Mouse (Mus musculus) limb, embryonic 12.5 days (tissue): ENCODE measurements around the gene Mpp6. TPM values are rescaled to one million over a fixed set of nuclear protein-coding genes. Genes with fewer than 3 reads are reported as not detected.

Source experiments
- ATAC-seq: fragments of 200-750 bp; cut with Nextera tagmentation; 2 replicates; pipeline ENCODE4 v1.8.0; 2017; ENCODE audit warnings: low read depth, moderate TSS enrichment; ENCODE audit not compliant: insufficient number of reproducible peaks, insufficient read depth, low FRiP score, low TSS enrichment
- H3K27ac ChIP-seq: fragments of 300-500 bp; sonication (generic); 2 replicates; pipeline ENCODE4 v1.5.1; 2016; ENCODE audit warnings: mild to moderate bottlenecking, moderate library complexity
- H3K27me3 ChIP-seq: fragments of 300-500 bp; sonication (generic); 2 replicates; pipeline ENCODE4 v1.6.1; 2016; ENCODE audit warnings: mild to moderate bottlenecking, moderate library complexity
- H3K36me3 ChIP-seq: fragments of 300-500 bp; sonication (generic); 2 replicates; pipeline ENCODE4 v1.6.1; 2016; ENCODE audit warnings: mild to moderate bottlenecking, moderate library complexity
- H3K4me1 ChIP-seq: fragments of 300-500 bp; sonication (generic); replicated peaks from 2 replicates; pipeline ENCODE4 v1.6.1; 2016
- H3K4me2 ChIP-seq: fragments of 300-500 bp; sonication (generic); 2 replicates; pipeline ENCODE4 v1.6.1; 2016; ENCODE audit warnings: mild to moderate bottlenecking, moderate library complexity
- H3K4me3 ChIP-seq: fragments of 300-500 bp; sonication (generic); replicated peaks from 2 replicates; pipeline ENCODE4 v1.5.1; 2016; ENCODE audit warnings: mild to moderate bottlenecking
- H3K9ac ChIP-seq: fragments of 300-500 bp; sonication (generic); replicated peaks from 2 replicates; pipeline ENCODE4 v1.6.1; 2016; ENCODE audit warnings: mild to moderate bottlenecking, moderate library complexity
- H3K9me3 ChIP-seq: fragments of 300-500 bp; sonication (generic); 2 replicates; pipeline ENCODE4 v1.6.1; 2016; ENCODE audit warnings: mild to moderate bottlenecking, moderate library complexity
- WGBS: fragments of 180-500 bp; shearing (Covaris S2); methylation state at CpG from one replicate; pipeline ENCODE4 v1.1.7; 2016; 5-methylcytosine and 5-hydroxymethylcytosine counted together
- polyA plus RNA-seq: library from polyadenylated mRNA; unstranded; fragments of >200 nt; fragmentation: Nextera tagmentation; extraction: Ambion mirVana; gene quantifications from 2 replicates; pipeline ENCODE4 v1.2.1, GENCODE M21; 2016

The Mpp6 gene
- polyA plus RNA-seq, result 71.7 and 80.8 TPM in 2 replicates

DNA sequence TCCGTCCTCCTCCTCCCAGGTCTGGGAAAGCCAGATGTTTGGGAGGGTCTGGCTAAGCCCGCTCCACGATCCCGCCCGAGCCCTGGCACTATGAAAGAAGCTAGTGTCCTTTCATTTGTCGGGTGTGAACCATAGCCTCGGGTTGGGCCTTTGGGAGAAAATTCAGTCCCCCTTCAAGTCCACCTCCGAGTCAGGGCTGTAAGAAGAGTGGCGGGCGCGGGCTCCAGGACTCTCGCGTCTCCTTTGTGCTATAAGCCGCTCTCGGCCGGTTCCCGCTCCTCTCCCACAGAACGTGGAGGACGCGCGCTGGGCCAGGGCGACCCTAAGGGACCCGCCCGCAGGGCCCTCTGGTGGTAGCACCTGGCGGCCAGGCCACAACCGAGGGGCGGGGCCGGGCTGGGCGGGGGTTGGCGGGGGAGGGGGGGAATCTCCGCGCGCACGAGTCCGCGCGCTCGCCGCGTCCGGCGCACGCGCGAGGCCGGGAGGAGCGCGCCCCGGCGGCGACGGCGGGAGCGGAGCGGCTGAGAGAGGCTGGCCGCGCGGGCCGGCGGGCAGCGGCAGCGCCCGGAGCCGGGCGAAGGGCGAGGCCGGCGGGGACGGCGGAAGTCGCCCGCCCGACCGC is at the start of gene Mpp6:
Gene Mpp6, plus strand, starts transcription at position 485 of the 622 bp plus-strand sequence.
- no peaks in the 10 kb centered on the region for H3K9me3 ChIP-seq
- WGBS, result under 1% methylated on average over 47 of the region's 74 CpGs
- peak within 1 kb of the TSS; percentile 75 for H3K4me2 ChIP-seq
- peak within 1 kb of the TSS; percentile 85 for H3K27ac ChIP-seq
- H3K4me3 ChIP-seq, result peak within 1 kb of the TSS; percentile 76
- H3K36me3 ChIP-seq, result no peaks in the 10 kb centered on the region
- peaks cover 4% of the 10 kb centered on the region for H3K27me3 ChIP-seq
- H3K9ac ChIP-seq, result peak within 1 kb of the TSS; percentile 89
- H3K4me1 ChIP-seq, result peaks cover 19% of the 10 kb centered on the region
- ATAC-seq, result peak; percentile 88

DNA sequence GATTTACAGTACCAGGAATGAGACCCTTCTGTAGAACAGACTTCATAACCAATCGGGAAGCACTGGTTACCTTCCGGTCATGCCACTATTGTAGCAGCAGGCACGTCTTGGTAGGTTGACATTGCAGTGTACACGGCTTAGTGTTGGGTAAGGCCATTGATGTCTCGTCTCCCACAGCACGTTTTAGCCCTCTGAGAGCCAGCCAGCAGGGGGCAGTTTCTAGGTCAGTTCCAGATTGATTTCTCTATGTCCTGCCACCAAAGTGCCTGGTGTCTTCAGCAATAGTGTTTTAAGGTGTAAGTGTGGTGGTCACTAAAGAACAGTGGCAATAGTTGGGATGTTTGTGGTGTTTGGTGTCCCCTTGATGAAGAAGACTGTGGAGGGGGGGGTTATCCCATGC is 43.9 kb upstream of the Mpp6 start:
- no peak overlapping the region for H3K27ac ChIP-seq
- 86% methylated on average over 6 of the region's 6 CpGs for WGBS
- ATAC-seq, result no peak

DNA sequence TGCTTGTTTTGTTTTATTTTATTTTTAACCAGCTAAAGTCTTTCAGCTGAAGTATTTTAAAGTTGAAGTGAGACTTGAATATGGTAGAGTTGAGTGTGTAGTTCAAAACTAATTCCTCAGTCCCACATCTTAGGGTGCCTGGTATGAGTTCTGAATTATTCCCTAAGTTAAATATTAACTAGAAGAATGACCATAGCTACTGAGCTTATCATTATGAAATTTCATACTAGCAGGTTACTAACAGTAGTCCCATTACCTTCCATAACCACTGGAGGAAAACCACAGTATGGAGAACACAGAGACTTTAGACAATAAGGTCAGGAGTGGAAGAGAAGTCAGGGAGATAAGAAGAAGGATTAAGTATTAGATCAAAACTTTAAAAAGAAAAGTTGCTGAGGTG is 41.6 kb upstream of the Mpp6 start:
- H3K9ac ChIP-seq, result no peak overlapping the region

More for the DNA sequence above, 43.9 kb upstream of the Mpp6 start:
- H3K4me3 ChIP-seq, result no peak overlapping the region
- H3K4me2 ChIP-seq, result no peak overlapping the region
- no peak overlapping the region for H3K9ac ChIP-seq
- no peaks in the 10 kb centered on the region for H3K4me1 ChIP-seq
- H3K36me3 ChIP-seq, result no peaks in the 10 kb centered on the region
- H3K9me3 ChIP-seq, result no peaks in the 10 kb centered on the region
- H3K27me3 ChIP-seq, result no peaks in the 10 kb centered on the region

DNA sequence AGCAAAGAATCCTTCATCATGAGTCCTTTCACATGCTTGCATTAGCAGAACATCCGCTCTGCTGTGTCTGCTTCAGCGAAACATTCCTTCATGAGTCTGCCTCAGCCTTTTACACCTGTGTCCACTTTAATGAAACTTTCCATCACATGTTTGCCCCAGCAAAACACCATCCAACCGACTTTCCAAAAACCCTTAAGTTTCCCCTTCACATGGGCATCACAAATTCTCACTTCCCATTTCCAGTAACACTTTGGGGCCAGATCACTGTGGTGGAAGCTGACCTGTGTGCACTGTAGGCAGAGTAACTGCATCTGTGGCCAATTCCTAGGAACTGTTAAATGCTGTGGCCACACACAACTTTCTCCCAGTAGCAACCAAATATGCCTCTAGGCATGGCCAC is 34.8 kb upstream of the Mpp6 start:
- Histone ChIP-seq H3K4me2 (no peak overlapping the region), H3K36me3 (no peaks in the 10 kb centered on the region), H3K9me3 (no peaks in the 10 kb centered on the region), H3K27ac (no peak overlapping the region), H3K27me3 (no peaks in the 10 kb centered on the region), H3K4me1 (peaks cover 3% of the 10 kb centered on the region; the same call in 1 of the 2 replicates), H3K9ac (no peak overlapping the region), H3K4me3 (no peak overlapping the region)
- no peak for ATAC-seq
- 81% methylated on average over 3 of the region's 3 CpGs for WGBS

More for the DNA sequence above, 41.6 kb upstream of the Mpp6 start:
- no peak overlapping the region for H3K27ac ChIP-seq
- H3K9me3 ChIP-seq, result no peaks in the 10 kb centered on the region
- no peaks in the 10 kb centered on the region for H3K36me3 ChIP-seq
- no peak for ATAC-seq
- peaks cover 3% of the 10 kb centered on the region; the same call in 1 of the 2 replicates for H3K4me1 ChIP-seq
- no peak overlapping the region for H3K4me2 ChIP-seq
- H3K27me3 ChIP-seq, result no peaks in the 10 kb centered on the region
- H3K4me3 ChIP-seq, result no peak overlapping the region

DNA sequence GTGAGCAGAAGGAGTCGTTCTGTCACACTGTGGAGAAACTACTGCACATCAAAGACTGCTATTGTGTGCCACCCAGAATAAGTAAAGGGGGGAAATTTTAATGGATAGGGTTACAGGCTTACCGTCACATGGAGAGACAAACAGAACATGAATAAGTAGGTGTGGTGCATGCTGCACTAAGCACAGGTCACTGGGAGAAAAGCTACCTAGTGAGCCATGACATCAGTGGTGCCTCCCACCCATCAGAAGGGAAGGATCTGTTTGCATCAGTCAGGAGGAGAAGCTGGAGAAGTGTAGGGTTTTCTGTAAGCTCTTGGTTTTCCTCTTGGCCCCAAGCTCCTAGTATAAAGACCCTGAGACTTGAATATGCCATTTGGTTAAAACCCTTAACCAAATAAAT is 33.6 kb upstream of the Mpp6 start:
- peaks cover 3% of the 10 kb centered on the region; the same call in 1 of the 2 replicates for H3K4me1 ChIP-seq
- H3K36me3 ChIP-seq, result no peaks in the 10 kb centered on the region
- no peak overlapping the region for H3K27ac ChIP-seq
- no peak for ATAC-seq
- H3K4me2 ChIP-seq, result no peak overlapping the region
- H3K9ac ChIP-seq, result no peak overlapping the region
- WGBS, result 64% methylated on average over 2 of the region's 2 CpGs
- H3K27me3 ChIP-seq, result no peaks in the 10 kb centered on the region
- H3K4me3 ChIP-seq, result no peak overlapping the region
- H3K9me3 ChIP-seq, result no peaks in the 10 kb centered on the region

DNA sequence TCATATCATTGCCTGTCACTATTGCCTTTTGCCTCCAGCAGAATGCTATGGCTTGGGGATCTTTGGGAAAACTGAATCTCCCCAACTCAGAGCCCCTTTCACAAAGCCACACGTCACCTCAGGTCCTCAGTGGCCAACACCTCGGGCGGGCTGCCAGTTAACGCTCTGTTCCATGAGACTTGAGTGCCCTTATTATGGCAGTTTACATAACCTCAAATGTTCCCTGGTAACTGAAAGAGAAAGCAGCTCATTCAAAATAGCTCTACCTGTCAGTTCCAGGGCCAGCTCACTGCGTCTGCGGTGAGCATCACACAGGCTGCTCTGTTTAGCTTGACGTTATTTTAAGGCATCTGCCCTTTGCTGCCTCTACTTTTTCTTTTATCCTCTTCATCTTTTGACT is 29.6 kb upstream of the Mpp6 start:
- Histone ChIP-seq H3K9ac (no peak overlapping the region), H3K36me3 (no peaks in the 10 kb centered on the region), H3K4me3 (no peak overlapping the region), H3K9me3 (no peaks in the 10 kb centered on the region), H3K4me2 (no peak overlapping the region), H3K27ac (no peak overlapping the region), H3K4me1 (peaks cover 6% of the 10 kb centered on the region; the same call in 1 of the 2 replicates), H3K27me3 (no peaks in the 10 kb centered on the region)
- ATAC-seq, result no peak
- WGBS, result 81% methylated on average over 7 of the region's 7 CpGs

DNA sequence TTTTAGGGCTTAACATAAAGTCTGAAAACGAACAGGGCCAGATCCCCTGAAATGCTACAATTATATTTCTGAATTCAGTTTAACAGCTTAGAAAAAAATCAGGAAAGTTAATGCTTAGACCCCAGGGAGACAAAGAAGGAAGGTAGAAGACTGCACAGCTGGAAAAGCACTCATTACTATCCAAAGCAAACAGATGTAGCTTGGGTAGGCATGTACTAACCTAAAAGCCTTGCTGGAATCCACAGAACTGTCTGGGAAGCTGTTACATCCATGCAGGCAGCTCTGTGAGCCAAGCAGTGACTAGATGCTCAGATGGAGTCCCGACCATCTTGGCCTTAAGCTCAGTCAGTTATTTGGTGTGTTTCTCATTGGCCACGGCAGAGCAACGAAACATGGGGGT is 24.8 kb upstream of the Mpp6 start:
- no peaks in the 10 kb centered on the region for H3K9me3 ChIP-seq
- 0 out of 2 replicates have a peak, but pooled peaks cover 3% of the 10 kb centered on the region for H3K27me3 ChIP-seq
- H3K36me3 ChIP-seq, result no peaks in the 10 kb centered on the region
- no peak overlapping the region for H3K4me2 ChIP-seq
- peaks cover 9% of the 10 kb centered on the region; the same call in 1 of the 2 replicates for H3K4me1 ChIP-seq
- H3K9ac ChIP-seq, result no peak overlapping the region
- WGBS, result 55% methylated on average over 4 of the region's 4 CpGs
- no peak overlapping the region for H3K27ac ChIP-seq
- ATAC-seq, result no peak
- no peak overlapping the region for H3K4me3 ChIP-seq

DNA sequence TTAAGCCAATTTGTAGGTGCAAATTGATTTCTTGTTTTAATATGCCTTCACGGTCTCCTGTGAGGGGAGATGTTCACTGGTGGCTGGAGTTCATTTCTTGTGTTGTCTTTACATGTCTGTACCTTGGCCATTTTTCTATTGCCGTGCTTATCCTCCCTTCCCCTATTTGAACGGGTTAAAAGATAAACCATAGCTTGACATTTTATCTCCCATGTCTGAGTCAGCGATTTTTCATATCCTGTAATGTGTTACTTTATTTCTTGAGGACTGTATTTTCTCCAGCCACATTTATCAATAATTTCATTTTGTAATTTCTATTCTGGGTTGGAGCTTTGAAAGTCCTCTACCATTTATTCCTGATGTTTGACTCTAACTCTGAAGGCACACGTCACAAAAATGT is 20.7 kb upstream of the Mpp6 start:
- no peak overlapping the region for H3K9ac ChIP-seq
- 87% methylated on average over 5 of the region's 5 CpGs for WGBS
- no peaks in the 10 kb centered on the region for H3K36me3 ChIP-seq
- H3K4me2 ChIP-seq, result no peak overlapping the region
- 0 out of 2 replicates have a peak, but pooled peaks cover 3% of the 10 kb centered on the region for H3K27me3 ChIP-seq
- no peaks in the 10 kb centered on the region for H3K9me3 ChIP-seq
- H3K4me1 ChIP-seq, result peaks cover 9% of the 10 kb centered on the region; the same call in 1 of the 2 replicates
- no peak overlapping the region for H3K27ac ChIP-seq
- no peak overlapping the region for H3K4me3 ChIP-seq
- no peak for ATAC-seq

DNA sequence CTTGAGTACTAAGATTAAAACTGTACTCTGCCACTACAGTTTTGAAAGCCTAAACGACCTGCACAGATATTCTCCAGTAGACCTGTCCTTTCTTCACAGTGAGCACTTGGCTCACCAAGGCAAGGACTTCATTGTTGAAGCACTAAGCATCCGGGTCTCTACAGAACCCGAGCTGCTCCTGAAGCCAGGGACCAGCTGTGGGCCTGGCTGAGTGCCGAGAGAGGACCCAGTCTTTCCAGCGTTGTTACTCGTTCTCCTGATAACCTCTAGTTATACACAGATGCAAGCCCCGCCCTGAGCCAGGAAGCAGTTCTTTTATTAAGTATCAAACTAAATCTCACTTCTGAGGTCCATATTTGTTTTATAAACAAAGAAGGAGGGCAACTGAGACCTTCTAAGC is 19.8 kb upstream of the Mpp6 start:
- Histone ChIP-seq H3K9ac (no peak overlapping the region), H3K27ac (no peak overlapping the region), H3K9me3 (no peaks in the 10 kb centered on the region), H3K4me2 (no peak overlapping the region), H3K27me3 (0 out of 2 replicates have a peak, but pooled peaks cover 3% of the 10 kb centered on the region), H3K36me3 (no peaks in the 10 kb centered on the region), H3K4me3 (no peak overlapping the region), H3K4me1 (peaks cover 4% of the 10 kb centered on the region; the same call in 1 of the 2 replicates)
- no peak for ATAC-seq
- WGBS, result 76% methylated on average over 7 of the region's 7 CpGs

DNA sequence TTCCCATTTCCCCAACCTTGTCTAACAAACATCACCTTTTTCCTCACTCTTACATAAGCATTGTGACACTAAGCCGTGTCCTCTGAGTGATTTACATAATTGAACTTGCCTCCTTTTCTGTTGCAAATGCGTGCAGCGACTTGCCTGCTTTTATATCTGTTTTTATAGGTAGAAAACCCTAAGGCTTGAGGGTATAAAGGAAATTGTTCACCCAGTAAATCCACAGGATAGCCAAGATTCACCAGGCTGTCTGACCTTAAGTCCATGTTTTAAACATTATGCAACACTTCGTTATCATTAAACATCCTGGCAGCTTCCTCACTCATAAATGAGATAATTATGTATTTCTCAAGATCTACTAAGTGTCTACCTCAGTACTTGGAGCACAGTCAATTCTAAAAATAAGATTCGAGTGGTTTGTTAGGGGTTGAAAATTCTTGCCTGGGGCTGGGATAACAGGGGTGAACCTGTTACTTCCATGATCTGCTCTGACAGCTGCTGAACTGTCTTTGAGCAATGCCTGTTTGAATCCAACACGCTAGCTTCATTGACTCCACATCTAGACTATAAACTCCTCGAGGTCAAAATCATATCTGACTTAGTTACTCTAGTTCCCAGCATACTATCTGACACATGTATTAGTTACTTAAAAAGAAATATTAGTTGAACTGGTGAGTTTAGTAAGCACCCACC is 18.4 kb upstream of the Mpp6 start:
- Histone ChIP-seq H3K27ac (no peak overlapping the region), H3K9me3 (no peaks in the 10 kb centered on the region), H3K4me1 (peaks cover 4% of the 10 kb centered on the region; the same call in 1 of the 2 replicates), H3K9ac (no peak overlapping the region), H3K4me2 (no peak overlapping the region), H3K27me3 (0 out of 2 replicates have a peak, but pooled peaks cover 3% of the 10 kb centered on the region), H3K36me3 (no peaks in the 10 kb centered on the region), H3K4me3 (no peak overlapping the region)
- ATAC-seq, result no peak
- whole genome bisulfite sequencing, result 57% methylated on average over 7 of the region's 7 CpGs

DNA sequence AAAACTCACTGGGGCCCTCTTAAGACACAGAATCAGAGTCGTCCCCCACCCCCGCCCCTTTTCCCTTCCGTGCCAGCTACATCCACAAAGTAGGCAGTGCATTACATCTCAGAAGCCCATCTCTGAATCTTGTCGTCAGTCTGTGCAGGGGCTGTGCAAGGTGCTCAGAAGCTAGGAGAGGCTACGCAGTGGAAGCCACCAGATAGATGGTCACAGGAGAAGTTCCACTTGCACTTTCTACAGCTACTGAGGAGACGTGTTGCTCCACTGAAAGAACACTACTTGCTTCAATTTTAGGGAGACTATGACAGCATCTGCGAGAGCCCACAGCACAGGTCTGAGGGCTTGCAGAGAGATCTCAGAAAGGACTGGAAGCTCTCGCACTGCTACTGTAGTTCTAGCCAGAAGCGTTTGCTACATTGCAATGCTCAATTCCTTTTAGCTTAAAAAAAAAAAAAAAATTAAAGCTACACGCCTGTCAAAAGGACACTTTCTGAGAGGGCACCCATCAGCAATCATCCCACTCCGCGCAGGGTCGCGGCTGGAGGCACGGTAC is 762 bp upstream of the Mpp6 start:
- peak overlapping the region; percentile 89 for H3K9ac ChIP-seq
- peaks cover 4% of the 10 kb centered on the region for H3K27me3 ChIP-seq
- peak overlapping the region; percentile 85 for H3K27ac ChIP-seq
- 2% methylated on average over 15 of the region's 15 CpGs for WGBS
- no peaks in the 10 kb centered on the region for H3K9me3 ChIP-seq
- peak overlapping the region; percentile 76 for H3K4me3 ChIP-seq
- no peaks in the 10 kb centered on the region for H3K36me3 ChIP-seq
- ATAC-seq, result 0 out of 2 replicates have a peak, but pooled peaks have one; percentile 5
- H3K4me2 ChIP-seq, result peak overlapping the region; percentile 75
- peaks cover 19% of the 10 kb centered on the region for H3K4me1 ChIP-seq
